Mouse (Mus musculus) neutrophil, adult 5-6 weeks (primary cell): ENCODE results near the gene Wdr45b. TPM values are rescaled to one million over a fixed set of nuclear protein-coding genes. Genes with fewer than 3 reads are reported as not detected.
"Not testable (repeated sequence)": the region's sequence is repeated elsewhere in the genome, so short reads cannot be mapped to it uniquely, and the experiment has no call there.

Source experiments
- ATAC-seq: fragments of 151-379, 151-347 bp; 2 replicates; pipeline ENCODE4 v1.8.0; 2017; ENCODE audit warnings: mild to moderate bottlenecking, moderate TSS enrichment; ENCODE audit not compliant: insufficient number of reproducible peaks, poor library complexity, low FRiP score, severe bottlenecking; ENCODE audit errors: extremely low read depth
- total RNA-seq: library from RNA; stranded (forward); fragments of 200-1000 nt; gene quantifications from 2 replicates; pipeline ENCODE4 v1.2.3, GENCODE M21; 2017

Gene Wdr45b
- total RNA-seq, 1 experiment from 2014 or later: 56.8 TPM

DNA sequence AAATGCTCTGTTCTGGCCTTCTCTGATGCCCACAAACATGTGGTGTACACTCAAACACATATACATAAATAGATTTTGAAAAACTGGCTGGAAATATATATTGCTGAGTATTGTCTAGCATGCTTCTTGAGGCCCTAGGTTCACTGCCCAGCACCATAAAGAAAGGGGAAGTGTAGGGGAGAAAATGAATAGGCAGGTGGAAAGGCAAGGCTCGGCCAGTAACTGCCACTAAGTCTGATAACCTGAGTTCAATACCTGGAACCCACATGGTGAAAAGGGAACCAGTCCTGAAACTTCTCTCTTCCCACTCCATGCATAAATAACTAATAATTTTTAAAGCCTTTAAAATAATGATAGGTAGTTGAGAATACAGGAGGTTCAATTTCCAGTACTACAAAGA lies 14.6 kb downstream of the Wdr45b start:
- ATAC-seq: no peak

DNA sequence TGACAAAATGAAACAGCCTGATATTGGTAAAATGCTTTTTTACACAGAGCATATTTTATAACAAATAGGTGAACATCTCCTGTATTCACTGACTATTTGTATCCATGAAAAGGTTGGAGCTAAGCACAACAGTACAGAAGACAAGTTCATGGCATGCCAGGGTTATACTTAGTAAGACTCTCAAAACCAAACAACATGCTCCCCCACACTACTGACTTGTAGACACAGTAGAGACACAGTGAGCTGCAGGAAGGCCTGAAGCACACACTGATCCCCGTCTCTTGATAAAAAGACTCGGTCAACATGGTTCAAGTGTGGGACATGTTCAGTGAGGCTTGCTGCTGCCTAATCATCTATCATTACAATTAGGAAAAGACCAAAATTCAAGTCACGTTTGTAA lies 22.6 kb downstream of the Wdr45b start:
- ATAC-seq: no peak

DNA sequence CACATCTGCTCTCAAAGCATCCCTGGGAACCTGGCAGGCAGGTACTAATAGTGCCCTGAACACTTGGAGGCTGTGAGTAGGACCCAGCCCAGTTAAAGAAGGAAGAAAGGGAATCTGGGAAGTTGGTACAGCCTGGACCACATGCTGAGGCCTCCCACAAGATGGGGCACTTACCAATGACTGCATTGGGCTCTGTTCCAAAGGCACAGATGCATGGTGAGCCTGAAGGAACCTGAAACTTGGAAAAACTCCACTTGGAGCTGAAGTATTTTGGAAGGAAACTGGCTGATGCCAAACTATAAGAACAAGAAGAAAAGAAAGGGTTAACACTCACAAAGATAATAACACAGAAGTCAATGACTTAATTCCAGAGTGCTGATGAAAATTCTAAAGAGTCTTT lies 25.6 kb downstream of the Wdr45b start:
- no peak for ATAC-seq

DNA sequence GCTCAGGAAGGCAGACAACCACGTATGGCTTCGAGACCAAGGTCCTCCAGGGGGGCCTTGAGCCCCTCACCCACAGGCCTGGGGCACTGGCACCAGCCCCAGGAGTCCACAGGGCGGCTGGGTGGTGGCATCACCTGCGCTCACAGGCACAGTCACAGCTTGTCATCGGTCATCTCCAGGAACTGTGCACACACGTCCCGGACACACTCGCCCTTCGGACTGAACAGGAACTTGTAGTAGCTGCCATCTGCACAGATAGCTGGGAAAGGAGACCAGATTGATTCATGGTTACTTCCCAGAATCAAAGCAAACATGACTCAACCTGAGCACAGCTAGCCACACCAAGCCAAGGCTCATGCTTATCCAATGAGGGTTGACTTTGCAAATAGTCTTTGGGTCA lies 26.0 kb downstream of the Wdr45b start:
- ATAC-seq: no peak

DNA sequence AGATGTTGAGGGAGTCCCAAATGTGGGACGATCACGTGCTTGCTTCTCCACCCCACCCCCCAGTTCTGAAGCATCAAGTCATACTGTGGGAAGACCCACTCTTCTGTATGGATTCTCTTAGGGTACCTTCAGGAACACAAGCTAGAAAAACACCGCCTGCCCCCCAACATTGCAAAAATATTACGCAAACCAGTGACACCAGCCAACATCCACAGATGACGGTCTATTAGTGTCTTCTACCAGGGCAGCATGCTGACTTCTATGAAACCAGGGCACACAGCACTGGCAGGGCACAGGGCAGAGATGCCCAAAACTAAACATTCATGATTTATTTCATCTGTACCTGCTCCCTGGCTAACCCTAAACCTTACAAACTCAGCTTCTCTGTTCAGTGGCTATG lies 27.6 kb downstream of the Wdr45b start:
- no peak for ATAC-seq

DNA sequence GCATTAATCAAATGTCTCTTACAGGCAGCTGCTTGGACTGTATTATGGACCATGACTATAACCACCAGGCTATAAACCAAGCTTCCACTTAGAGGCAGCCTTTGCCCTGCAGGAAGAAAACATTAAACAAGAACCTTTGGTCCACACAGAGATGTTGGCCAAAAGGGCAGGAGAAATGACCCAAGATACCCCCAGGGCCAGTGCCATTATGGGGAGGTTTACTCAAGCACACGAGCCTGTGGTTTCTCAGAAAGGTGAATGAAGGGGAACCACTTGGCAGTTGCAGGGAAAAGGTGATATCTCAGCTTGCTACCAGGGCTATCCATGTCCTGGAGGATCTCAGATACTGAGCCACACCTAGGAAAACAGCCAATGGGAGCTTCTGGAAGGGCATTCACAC lies 28.2 kb downstream of the Wdr45b start:
- ATAC-seq: no peak

DNA sequence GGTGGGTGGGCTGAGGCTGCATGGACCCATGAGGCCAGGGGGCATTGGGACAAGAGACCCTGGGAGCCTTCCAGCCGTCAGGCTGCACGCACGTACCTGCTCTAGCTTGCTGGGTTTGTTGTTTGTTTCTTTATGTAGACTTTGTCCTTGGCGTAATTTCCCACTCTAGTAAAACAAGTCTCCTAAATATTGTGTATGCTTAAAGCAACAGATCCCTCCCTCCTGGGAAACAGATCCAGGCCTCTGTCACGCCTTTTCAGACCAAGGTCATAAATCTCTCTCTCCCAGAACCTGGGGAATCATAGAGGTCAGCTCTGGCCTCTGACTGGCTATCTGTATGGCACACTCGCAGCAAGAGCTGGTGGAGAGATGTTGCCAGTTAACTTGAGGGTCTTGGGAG lies 46.5 kb downstream of the Wdr45b start:
- ATAC-seq: not testable (repeated sequence)

DNA sequence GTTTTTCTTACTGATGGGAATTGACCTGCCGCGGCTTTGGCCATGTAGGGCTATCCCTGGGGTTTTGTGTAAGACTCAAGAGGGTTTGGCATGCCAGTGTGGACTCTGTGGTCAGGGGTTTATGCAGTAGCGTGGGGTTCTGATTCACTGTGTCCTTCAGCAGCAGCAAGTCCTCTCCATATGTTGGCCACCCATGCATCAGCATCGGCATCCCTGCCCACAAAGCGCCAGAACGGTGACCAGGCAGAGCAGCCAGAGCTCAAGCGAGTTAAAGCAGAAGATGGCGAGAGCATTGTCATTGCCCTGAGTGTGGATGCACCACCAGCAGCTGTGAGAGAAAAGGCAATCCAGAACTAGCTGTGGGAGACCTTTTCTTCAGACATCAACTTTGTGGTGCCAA lies 47.6 kb downstream of the Wdr45b start:
- no peak for ATAC-seq

DNA sequence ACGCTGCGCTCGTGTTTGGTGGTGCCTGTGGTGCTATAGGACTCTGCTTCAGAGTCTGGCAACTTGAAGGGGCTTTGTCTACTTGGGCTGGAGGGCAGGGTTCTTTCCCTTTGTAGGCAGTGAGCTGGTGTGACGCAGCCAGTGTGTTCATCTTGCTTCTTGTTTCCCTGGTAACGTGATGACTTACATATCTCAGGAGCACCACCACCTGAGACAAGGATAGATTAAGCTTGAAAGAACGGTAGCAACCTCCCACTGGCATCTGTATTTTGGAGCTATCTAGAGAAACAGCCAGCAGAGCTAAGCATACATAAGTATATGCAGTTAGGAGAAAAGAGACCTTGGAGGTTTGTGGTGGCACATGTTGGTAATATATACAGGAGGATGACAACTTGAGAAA lies 48.9 kb downstream of the Wdr45b start:
- ATAC-seq: no peak

DNA sequence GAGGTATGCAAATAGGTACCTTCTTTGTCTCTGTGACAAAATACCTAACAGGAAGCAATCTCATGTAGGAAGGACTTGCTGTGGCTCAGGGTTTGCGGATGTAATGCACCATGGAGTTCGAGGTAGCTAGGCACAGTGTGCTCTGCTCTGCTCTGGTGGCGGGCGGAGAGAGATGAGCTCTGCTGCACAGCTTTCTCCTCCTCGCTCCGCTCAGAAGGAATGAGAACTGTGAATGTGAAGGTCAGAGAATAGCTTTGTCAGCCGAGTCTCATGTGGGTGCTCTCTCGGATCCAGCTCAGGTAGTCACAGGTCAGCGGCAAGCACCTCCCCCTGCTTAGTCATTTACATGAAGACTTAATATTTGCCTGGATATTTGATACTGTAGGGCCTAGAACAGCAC lies 54.0 kb downstream of the Wdr45b start:
- ATAC-seq: no peak

DNA sequence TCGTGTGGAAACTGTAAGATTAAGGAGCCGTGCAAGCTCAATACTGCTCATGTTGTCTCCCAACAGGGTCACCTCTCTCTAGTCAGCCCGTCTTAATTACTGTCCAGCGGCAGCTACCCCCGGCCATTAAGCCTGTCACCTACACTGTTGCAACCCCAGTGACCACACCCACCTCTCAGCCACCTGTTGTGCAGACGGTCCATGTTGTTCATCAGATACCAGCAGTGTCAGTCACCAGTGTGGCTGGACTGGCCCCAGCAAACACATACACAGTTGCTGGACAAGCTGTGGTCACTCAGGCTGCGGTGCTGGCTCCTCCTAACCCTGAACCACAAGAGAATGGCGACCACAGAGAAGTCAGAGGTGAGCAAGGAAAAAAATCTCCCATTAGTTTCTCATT lies 55.8 kb downstream of the Wdr45b start:
- ATAC-seq: no peak

DNA sequence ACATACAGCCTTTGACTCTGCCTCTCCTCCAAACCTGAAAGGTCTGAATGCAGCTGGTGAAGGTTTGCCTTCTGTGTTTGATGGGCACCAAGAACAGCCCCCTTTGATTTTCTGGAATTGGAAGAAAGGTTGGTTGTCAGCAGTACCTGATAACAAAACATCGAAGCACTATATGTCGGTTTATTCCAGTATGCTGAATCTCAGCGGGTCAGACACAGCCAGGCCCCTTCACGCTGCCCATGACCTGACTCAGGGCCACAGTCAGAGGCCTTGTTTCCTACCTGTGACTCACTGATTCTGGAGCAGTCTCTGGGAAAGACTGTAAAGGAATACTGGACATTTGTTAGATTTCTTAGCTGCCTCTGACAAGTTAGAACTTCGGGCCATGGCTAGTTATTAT lies 59.5 kb downstream of the Wdr45b start:
- ATAC-seq: no peak

DNA sequence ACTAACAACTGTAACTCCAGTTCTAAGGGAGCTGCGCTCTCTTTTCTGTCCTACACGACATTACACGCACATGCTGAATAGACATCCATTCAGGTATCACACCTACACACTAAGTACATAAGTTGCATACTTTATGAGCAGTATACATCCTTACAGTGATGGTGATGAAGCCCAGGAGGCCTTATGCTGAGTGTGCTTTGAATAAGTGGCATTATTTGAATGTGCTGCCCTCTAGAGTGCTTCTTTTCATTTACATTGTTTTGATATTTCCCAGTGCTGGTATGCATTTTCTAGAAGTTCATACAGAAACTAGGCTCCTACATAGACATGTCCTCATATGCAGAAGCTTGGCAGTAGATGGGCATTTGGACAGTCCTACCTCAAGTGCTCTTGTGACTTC lies 64.4 kb downstream of the Wdr45b start:
- ATAC-seq: no peak

DNA sequence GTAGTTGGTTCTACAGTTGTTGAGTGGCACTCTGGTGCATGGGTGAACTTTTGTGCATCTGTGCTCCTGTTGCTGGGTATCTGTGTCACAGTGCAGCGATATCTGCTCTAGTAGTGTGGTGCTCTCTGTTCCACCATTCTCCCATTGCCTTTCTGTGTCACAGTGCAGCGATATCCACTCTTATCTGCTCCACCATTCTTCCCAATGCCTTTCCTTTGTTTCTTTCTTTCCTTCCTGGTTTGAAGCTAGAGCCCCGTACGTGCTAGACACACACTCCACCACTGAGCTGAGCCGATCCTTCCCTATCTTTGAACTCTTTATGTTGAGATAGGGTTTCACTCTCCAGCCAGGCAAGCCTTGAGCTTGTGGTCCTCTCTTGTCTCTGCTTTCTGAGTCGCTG lies 71.3 kb downstream of the Wdr45b start:
- ATAC-seq: no peak

DNA sequence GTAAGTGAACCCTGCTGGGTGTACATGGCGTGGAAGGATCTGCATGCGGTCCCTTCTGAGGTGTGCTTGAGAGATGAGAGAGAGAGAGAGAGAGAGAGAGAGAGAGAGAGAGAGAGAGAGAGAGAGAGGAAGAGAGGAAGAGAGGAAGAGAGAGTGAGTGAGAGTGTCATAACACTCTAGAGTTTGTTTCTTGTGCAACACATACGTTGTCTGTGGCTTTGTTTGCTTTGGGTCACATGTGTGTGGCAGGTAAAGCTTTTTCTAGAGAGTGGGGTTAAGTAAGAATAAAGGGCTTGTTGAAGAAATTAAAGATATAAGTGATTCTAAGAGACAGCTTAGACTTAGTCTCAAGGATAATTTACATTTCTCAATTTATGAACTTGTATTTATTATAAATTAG lies 76.2 kb downstream of the Wdr45b start:
- ATAC-seq: no peak

DNA sequence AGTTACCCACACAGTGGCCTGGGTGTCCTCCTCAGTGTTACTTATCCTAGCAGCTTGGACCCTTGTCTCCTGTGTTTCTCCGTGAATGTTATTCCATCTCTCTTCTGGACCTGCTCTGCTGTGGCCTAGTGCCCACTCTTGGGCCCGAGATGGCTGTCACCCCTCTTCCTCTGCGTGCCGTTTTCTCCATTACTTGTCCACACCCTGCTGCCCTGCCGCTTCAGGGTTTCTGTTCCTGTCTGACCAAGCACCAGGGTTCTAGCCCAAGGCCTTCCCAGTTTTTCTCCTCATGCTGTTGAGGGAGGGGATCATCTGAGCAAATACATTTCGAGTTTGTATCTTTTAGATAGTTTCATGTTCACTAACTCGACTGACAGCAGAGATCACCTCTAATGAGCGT lies 76.7 kb downstream of the Wdr45b start:
- no peak for ATAC-seq

Other genes starting within 250 kb of the Wdr45b start
- not detected in 2 replicates for gene Tex19.2, start 235.8 kb downstream of the Wdr45b start, total RNA-seq
- not detected in 2 replicates for gene Tex19.1, start 208.3 kb downstream of the Wdr45b start, total RNA-seq
- gene Uts2r, start 194.2 kb downstream of the Wdr45b start, total RNA-seq: not detected in 2 replicates
- gene Hexdc, start 150.0 kb downstream of the Wdr45b start, total RNA-seq: 11.5 and 17.3 TPM in 2 replicates
- gene Ogfod3, start 149.7 kb downstream of the Wdr45b start, total RNA-seq: 5.4 and 6.6 TPM in 2 replicates
- gene Cybc1, start 125.1 kb downstream of the Wdr45b start, total RNA-seq: 116 and 134 TPM in 2 replicates
- gene Narf, start 117.2 kb downstream of the Wdr45b start, total RNA-seq: 71.0 and 76.1 TPM in 2 replicates
- gene Foxk2, start 94.5 kb downstream of the Wdr45b start, total RNA-seq: 22.1 and 26.4 TPM in 2 replicates
- not detected in 2 replicates for gene Rab40b, start 33.8 kb upstream of the Wdr45b start, total RNA-seq
- gene Fn3krp, start 67.0 kb upstream of the Wdr45b start, total RNA-seq: 4.9 and 5.7 TPM in 2 replicates
- 0.25 TPM in 1 of 2 replicates, not detected in the other for gene Fn3k, start 80.5 kb upstream of the Wdr45b start, total RNA-seq
- 16.0 and 17.6 TPM in 2 replicates for gene Tbcd, start 97.5 kb upstream of the Wdr45b start, total RNA-seq
- gene Zfp750, start 164.9 kb upstream of the Wdr45b start, total RNA-seq: not detected in 2 replicates